Mouse (Mus musculus) thymus, postnatal 4 days (tissue): ENCODE measurements around the gene Ror2.
A peak's percentile ranks its signal among the peaks of the same experiment; 100 is the strongest.

Experiments used
- DNase-seq: peaks from one replicate; pipeline ENCODE4 v3.0.0; 2021

Gene Ror2

GRCm38 (mm10) chr13:53119586-53120426 is 166.1 kb downstream of the Ror2 start:
- peak; percentile 92 for DNase-seq

- DNase-seq, result peak; percentile 58
These were observed 167.5 kb downstream of the Ror2 start for GRCm38 (mm10) chr13:53118398-53118797.

- no peak for DNase-seq
These were observed 168.0 kb downstream of the Ror2 start for GRCm38 (mm10) chr13:53117921-53118320.

GRCm38 (mm10) chr13:53110249-53110578 is 175.7 kb downstream of the Ror2 start:
- DNase-seq, result no peak

- peak; percentile 99 for DNase-seq
These were observed 176.2 kb downstream of the Ror2 start for GRCm38 (mm10) chr13:53109560-53110248.

- no peak for DNase-seq
These were observed 179.2 kb downstream of the Ror2 start for GRCm38 (mm10) chr13:53106676-53107075.

- DNase-seq, result peak; percentile 46
These were observed 185.9 kb downstream of the Ror2 start for GRCm38 (mm10) chr13:53099771-53100682.

- DNase-seq, result peak; percentile 76
These were observed 189.3 kb downstream of the Ror2 start for GRCm38 (mm10) chr13:53096615-53097014.

GRCm38 (mm10) chr13:53095222-53095621 is 190.7 kb downstream of the Ror2 start:
- no peak for DNase-seq

GRCm38 (mm10) chr13:53094658-53095057 is 191.3 kb downstream of the Ror2 start:
- no peak for DNase-seq

GRCm38 (mm10) chr13:53093407-53093806 is 192.5 kb downstream of the Ror2 start:
- DNase-seq, result no peak

GRCm38 (mm10) chr13:53086552-53087282 is 199.2 kb downstream of the Ror2 start:
- no peak for DNase-seq

- DNase-seq, result no peak
These were observed 204.1 kb downstream of the Ror2 start for GRCm38 (mm10) chr13:53081846-53082245.

GRCm38 (mm10) chr13:53077732-53078345 is 208.1 kb downstream of the Ror2 start:
- DNase-seq, result no peak

- no peak for DNase-seq
These were observed 210.9 kb downstream of the Ror2 start for GRCm38 (mm10) chr13:53075006-53075405.

GRCm38 (mm10) chr13:53069076-53069690 is 216.7 kb downstream of the Ror2 start:
- DNase-seq, result peak; percentile 21

GRCm38 (mm10) chr13:53068461-53068860 is 217.5 kb downstream of the Ror2 start:
- no peak for DNase-seq

- DNase-seq, result no peak
These were observed 218.0 kb downstream of the Ror2 start for GRCm38 (mm10) chr13:53067949-53068348.

- peak; percentile 20 for DNase-seq
These were observed 220.8 kb downstream of the Ror2 start for GRCm38 (mm10) chr13:53065122-53065521.

- DNase-seq, result no peak
These were observed 221.2 kb downstream of the Ror2 start for GRCm38 (mm10) chr13:53064681-53065080.
